26 mouse cellular contexts compared by ENCODE assay signal in the genomic region with DNA sequence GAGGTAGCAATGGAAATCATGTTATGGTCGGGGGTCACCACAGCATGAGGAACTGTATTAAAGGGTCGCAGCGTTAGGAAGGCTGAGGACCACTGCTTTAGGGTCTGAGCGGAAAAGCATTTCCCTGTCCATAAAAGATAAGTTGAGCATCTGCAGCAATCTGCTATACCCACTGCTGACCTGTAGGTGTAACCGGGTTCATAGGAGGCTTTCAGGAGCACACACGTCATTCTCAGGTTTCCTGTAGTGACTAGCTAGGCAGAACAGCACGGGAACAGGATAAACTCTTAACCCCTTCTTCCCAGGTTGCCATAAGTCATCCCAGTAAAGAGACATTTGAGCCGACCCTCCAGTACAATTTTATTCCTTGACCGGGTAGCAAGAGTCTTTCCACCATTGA. TPM values are rescaled to one million over a fixed set of nuclear protein-coding genes. Genes with fewer than 3 reads are reported as not detected.
DNase-seq lines count a peak whose midpoint lies in the region; ATAC-seq and TF ChIP-seq lines count a peak whose summit lies in the region.
"Had no signal": no experiment of that assay in that cellular context is flagged by ENCODE, and none has a peak within 500 bp of the region (broad histone marks: within the 10 kb centered on the region; RNA-seq: fewer than 3 reads in every experiment).

No protein-coding gene starts in this region.

- no peak for ATAC-seq in forebrain, embryonic 11.5 days (replicated peaks; ENCODE audit: low FRiP score)
- no peak for ATAC-seq in forebrain, embryonic 14.5 days
- ATAC-seq in lung, embryonic 14.5 days (ENCODE audit: insufficient read depth) = no peak
- no peak for ATAC-seq in liver, postnatal 0 days
- ATAC-seq in kidney, embryonic 15.5 days (replicated peaks; ENCODE audit: low FRiP score) = no peak
- ATAC-seq: forebrain, embryonic 13.5 days; inflammation-experienced regulatory T-cells, adult 6 months; midbrain, embryonic 13.5 days had no signal

- WGBS in forebrain, embryonic 11.5 days = 88% methylated on average over 9 of the region's 9 CpGs
- WGBS in forebrain, embryonic 14.5 days = 91% methylated on average over 9 of the region's 9 CpGs
- 76% methylated on average over 9 of the region's 9 CpGs for WGBS in lung, embryonic 14.5 days
- 78% methylated on average over 9 of the region's 9 CpGs for WGBS in liver, postnatal 0 days (ENCODE audit: insufficient replicate concordance)
- 64% methylated on average over 9 of the region's 9 CpGs for WGBS in kidney, embryonic 15.5 days

- no peak overlapping the region for H3K4me2 ChIP-seq in forebrain, embryonic 11.5 days (ENCODE audit: low read depth, low read length, severe bottlenecking)
- no peak overlapping the region for H3K4me2 ChIP-seq in forebrain, embryonic 14.5 days (ENCODE audit: low read length)
- no peak overlapping the region for H3K4me2 ChIP-seq in lung, embryonic 14.5 days
- no peak overlapping the region for H3K4me2 ChIP-seq in liver, postnatal 0 days (ENCODE audit: low read depth, low read length)
- H3K4me2 ChIP-seq in kidney, embryonic 15.5 days = no peak overlapping the region

- peak; percentile 11 for DNase-seq in forebrain, embryonic 11.5 days (ENCODE audit: low spot score)
- DNase-seq in forebrain, embryonic 14.5 days (ENCODE audit: low spot score) = no peak
- no peak for DNase-seq in lung, embryonic 14.5 days
- no peak for DNase-seq in lung, postnatal 14 days
- DNase-seq in ES-CJ7 (ENCODE audit: low read depth, low spot score) = peak; percentile 51
- no peak for DNase-seq in liver, postnatal 0 days
- DNase-seq in gastrocnemius, adult 18-20 months (ENCODE audit: low spot score) = no peak
- DNase-seq: adrenal gland, adult 2 months; gastrocnemius, postnatal 25 days; kidney, adult 9 months; kidney, postnatal 36 days had no signal

- no peaks in the 10 kb centered on the region for H3K9me3 ChIP-seq in forebrain, embryonic 11.5 days (ENCODE audit: control insufficient read depth, low read length)
- H3K9me3 ChIP-seq in forebrain, embryonic 14.5 days (replicated peaks; ENCODE audit: control insufficient read depth, low read length) = no peaks in the 10 kb centered on the region
- H3K9me3 ChIP-seq in lung, embryonic 14.5 days (ENCODE audit: low read depth, low read length) = no peaks in the 10 kb centered on the region
- no peaks in the 10 kb centered on the region for H3K9me3 ChIP-seq in liver, postnatal 0 days (ENCODE audit: low read length)
- no peaks in the 10 kb centered on the region for H3K9me3 ChIP-seq in kidney, embryonic 15.5 days (replicated peaks)
- H3K9me3 ChIP-seq: forebrain, embryonic 13.5 days; hindbrain, embryonic 10.5 days; limb, embryonic 13.5 days; lung, embryonic 15.5 days; midbrain, embryonic 13.5 days had no signal

- H3K4me1 ChIP-seq in forebrain, embryonic 11.5 days (replicated peaks; ENCODE audit: control insufficient read depth, insufficient read depth, low read length) = no peaks in the 10 kb centered on the region
- peaks cover 3% of the 10 kb centered on the region; the same call in 1 of the 2 replicates for H3K4me1 ChIP-seq in forebrain, embryonic 14.5 days (ENCODE audit: control insufficient read depth, insufficient read depth, low read length)
- 0 out of 2 replicates have a peak, but pooled peaks cover 6% of the 10 kb centered on the region for H3K4me1 ChIP-seq in lung, embryonic 14.5 days (ENCODE audit: insufficient read depth)
- peaks cover 10% of the 10 kb centered on the region for H3K4me1 ChIP-seq in liver, postnatal 0 days (ENCODE audit: insufficient read depth)
- peaks cover 7% of the 10 kb centered on the region for H3K4me1 ChIP-seq in kidney, embryonic 15.5 days

- H3K9ac ChIP-seq in forebrain, embryonic 11.5 days (ENCODE audit: low read length) = no peak overlapping the region
- no peak overlapping the region for H3K9ac ChIP-seq in forebrain, embryonic 14.5 days (ENCODE audit: low read length)
- no peak overlapping the region for H3K9ac ChIP-seq in lung, embryonic 14.5 days
- H3K9ac ChIP-seq in liver, postnatal 0 days (replicated peaks) = no peak overlapping the region
- H3K9ac ChIP-seq in kidney, embryonic 15.5 days = no peak overlapping the region
- H3K9ac ChIP-seq: forebrain, embryonic 13.5 days; limb, embryonic 13.5 days; lung, embryonic 15.5 days; midbrain, embryonic 13.5 days had no signal

- 0 out of 2 replicates have a peak, but pooled peaks have one; percentile 19 for TF ChIP-seq CTCF in lung, embryonic 14.5 days (IDR thresholded peaks at IDR 0.05; ENCODE audit: low read depth)
- TF ChIP-seq CTCF in liver, postnatal 0 days (IDR thresholded peaks at IDR 0.05; ENCODE audit: low read depth) = peak; percentile 26

- no peak overlapping the region for H3K4me3 ChIP-seq in forebrain, embryonic 11.5 days (ENCODE audit: low read depth, low read length)
- H3K4me3 ChIP-seq in forebrain, embryonic 14.5 days (ENCODE audit: low read depth, low read length) = no peak overlapping the region
- no peak overlapping the region for H3K4me3 ChIP-seq in lung, embryonic 14.5 days (ENCODE audit: low read depth, low read length)
- no peak overlapping the region for H3K4me3 ChIP-seq in liver, postnatal 0 days (ENCODE audit: low read depth, low read length)
- H3K4me3 ChIP-seq in kidney, embryonic 15.5 days (replicated peaks) = no peak overlapping the region
- H3K4me3 ChIP-seq: forebrain, embryonic 13.5 days had no signal

- H3K27ac ChIP-seq in forebrain, embryonic 11.5 days (ENCODE audit: low read depth, low read length) = no peak overlapping the region
- H3K27ac ChIP-seq in forebrain, embryonic 14.5 days (ENCODE audit: low read depth, low read length) = no peak overlapping the region
- no peak overlapping the region for H3K27ac ChIP-seq in lung, embryonic 14.5 days (ENCODE audit: low read depth)
- H3K27ac ChIP-seq in liver, postnatal 0 days (ENCODE audit: low read depth) = no peak overlapping the region
- H3K27ac ChIP-seq in kidney, embryonic 15.5 days = no peak overlapping the region
- H3K27ac ChIP-seq: forebrain, embryonic 13.5 days; hindbrain, embryonic 10.5 days; limb, embryonic 13.5 days; lung, embryonic 15.5 days; midbrain, embryonic 13.5 days had no signal

- H3K27me3 ChIP-seq in forebrain, embryonic 11.5 days (ENCODE audit: control insufficient read depth, insufficient read depth, low read length) = no peaks in the 10 kb centered on the region
- H3K27me3 ChIP-seq in forebrain, embryonic 14.5 days (replicated peaks; ENCODE audit: control insufficient read depth, insufficient read depth, low read length) = no peaks in the 10 kb centered on the region
- H3K27me3 ChIP-seq in lung, embryonic 14.5 days (ENCODE audit: insufficient read depth, low read length) = no peaks in the 10 kb centered on the region
- H3K27me3 ChIP-seq in liver, postnatal 0 days (ENCODE audit: insufficient read depth, low read length) = no peaks in the 10 kb centered on the region
- no peaks in the 10 kb centered on the region for H3K27me3 ChIP-seq in kidney, embryonic 15.5 days
- H3K27me3 ChIP-seq: limb, embryonic 13.5 days; lung, embryonic 15.5 days; midbrain, embryonic 13.5 days had no signal

- no peak for TF ChIP-seq EP300 in liver, postnatal 0 days (IDR thresholded peaks at IDR 0.05; ENCODE audit: low read depth)

- H3K36me3 ChIP-seq in forebrain, embryonic 11.5 days (ENCODE audit: control insufficient read depth, insufficient read depth, low read length) = peaks cover 3% of the 10 kb centered on the region; the same call in 1 of the 2 replicates
- peaks cover 34% of the 10 kb centered on the region for H3K36me3 ChIP-seq in forebrain, embryonic 14.5 days (ENCODE audit: control insufficient read depth, insufficient read depth, low read length)
- peaks cover 30% of the 10 kb centered on the region; the same call in 1 of the 2 replicates for H3K36me3 ChIP-seq in lung, embryonic 14.5 days (ENCODE audit: insufficient read depth)
- H3K36me3 ChIP-seq in liver, postnatal 0 days (replicated peaks; ENCODE audit: insufficient read depth, low read length) = peaks cover 31% of the 10 kb centered on the region
- H3K36me3 ChIP-seq in kidney, embryonic 15.5 days = peaks cover 40% of the 10 kb centered on the region

RNA-seq across cellular contexts. Expression of a gene that starts 1.7 kb away (rescaled TPM):
- polyA plus RNA-seq in forebrain, embryonic 11.5 days (2014; fragmentation: Nextera tagmentation; extraction: Ambion mirVana) = 164 and 185 TPM in 2 replicates
- polyA plus RNA-seq in forebrain, embryonic 14.5 days (2014; fragmentation: Nextera tagmentation; extraction: Ambion mirVana) = 231 and 240 TPM in 2 replicates
- 187 and 196 TPM in 2 replicates for polyA plus RNA-seq in lung, embryonic 14.5 days (2014; fragmentation: Nextera tagmentation; extraction: Ambion mirVana)
- polyA plus RNA-seq in liver, postnatal 0 days (2015; fragmentation: Nextera tagmentation; extraction: Ambion mirVana) = 124 and 130 TPM in 2 replicates
- 198 and 199 TPM in 2 replicates for polyA plus RNA-seq in kidney, embryonic 15.5 days (2015; fragmentation: Nextera tagmentation; extraction: Ambion mirVana)
- total RNA-seq in gastrocnemius, adult 18-20 months (2021) = 10 to 100 TPM; 58.3 to 61.5 TPM

RNA-seq across cellular contexts. Expression of a gene that starts 7.8 kb away (rescaled TPM):
- 75.0 and 77.3 TPM in 2 replicates for polyA plus RNA-seq in forebrain, embryonic 11.5 days (2014; fragmentation: Nextera tagmentation; extraction: Ambion mirVana)
- 78.9 and 79.4 TPM in 2 replicates for polyA plus RNA-seq in forebrain, embryonic 14.5 days (2014; fragmentation: Nextera tagmentation; extraction: Ambion mirVana)
- 82.2 and 86.2 TPM in 2 replicates for polyA plus RNA-seq in lung, embryonic 14.5 days (2014; fragmentation: Nextera tagmentation; extraction: Ambion mirVana)
- polyA plus RNA-seq in liver, postnatal 0 days (2015; fragmentation: Nextera tagmentation; extraction: Ambion mirVana) = 30.5 and 32.2 TPM in 2 replicates
- 141 and 144 TPM in 2 replicates for polyA plus RNA-seq in kidney, embryonic 15.5 days (2015; fragmentation: Nextera tagmentation; extraction: Ambion mirVana)
- total RNA-seq in gastrocnemius, adult 18-20 months (2021) = 100 to 1,000 TPM; 539 to 562 TPM

RNA-seq across cellular contexts. Expression of a gene that starts 8.7 kb away (rescaled TPM):
- polyA plus RNA-seq in forebrain, embryonic 11.5 days (2014; fragmentation: Nextera tagmentation; extraction: Ambion mirVana) = not detected in 2 replicates
- not detected in 2 replicates for polyA plus RNA-seq in forebrain, embryonic 14.5 days (2014; fragmentation: Nextera tagmentation; extraction: Ambion mirVana)
- not detected in 2 replicates for polyA plus RNA-seq in lung, embryonic 14.5 days (2014; fragmentation: Nextera tagmentation; extraction: Ambion mirVana)
- not detected in 2 replicates for polyA plus RNA-seq in liver, postnatal 0 days (2015; fragmentation: Nextera tagmentation; extraction: Ambion mirVana)
- not detected in 2 replicates for polyA plus RNA-seq in kidney, embryonic 15.5 days (2015; fragmentation: Nextera tagmentation; extraction: Ambion mirVana)
- not detected for total RNA-seq in gastrocnemius, adult 18-20 months (2021)
- total RNA-seq: gastrocnemius, postnatal 25 days; heart, adult 8-10 months; layer of hippocampus, postnatal 10 days; left cerebral cortex, postnatal 10 days had no signal
- polyA plus RNA-seq: adrenal gland, adult 2 months; cortical plate, adult 2 months; embryonic facial prominence, embryonic 11.5 days; forebrain, embryonic 13.5 days; heart, embryonic 16.5 days; hindbrain, embryonic 10.5 days; inflammation-experienced regulatory T-cells, adult 6 months; limb, embryonic 13.5 days; lung, embryonic 15.5 days; midbrain, embryonic 13.5 days; neural tube, embryonic 14.5 days; thymus, postnatal 0 days had no signal

RNA-seq across cellular contexts. Expression of a gene that starts 47.1 kb away (rescaled TPM):
- polyA plus RNA-seq in forebrain, embryonic 11.5 days (2014; fragmentation: Nextera tagmentation; extraction: Ambion mirVana) = 8.3 and 8.5 TPM in 2 replicates
- polyA plus RNA-seq in forebrain, embryonic 14.5 days (2014; fragmentation: Nextera tagmentation; extraction: Ambion mirVana) = 5.3 and 7.8 TPM in 2 replicates
- 5.3 and 6.3 TPM in 2 replicates for polyA plus RNA-seq in lung, embryonic 14.5 days (2014; fragmentation: Nextera tagmentation; extraction: Ambion mirVana)
- 0.47 and 0.54 TPM in 2 replicates for polyA plus RNA-seq in liver, postnatal 0 days (2015; fragmentation: Nextera tagmentation; extraction: Ambion mirVana)
- polyA plus RNA-seq in kidney, embryonic 15.5 days (2015; fragmentation: Nextera tagmentation; extraction: Ambion mirVana) = 5.2 and 5.6 TPM in 2 replicates
- 1 to 10 TPM; 1.9 to 2.0 TPM for total RNA-seq in gastrocnemius, adult 18-20 months (2021)

Comparison
In these comparisons a context has a peak if more than half of its experiments do, and no peak if none do; other contexts are left out.
1. DNase-seq: peak in forebrain, embryonic 11.5 days (single experiment) and ES-CJ7 (single experiment); none in forebrain, embryonic 14.5 days (single experiment), lung, embryonic 14.5 days (single experiment), lung, postnatal 14 days (single experiment), liver, postnatal 0 days (single experiment) and gastrocnemius, adult 18-20 months (single experiment).